Mouse (Mus musculus) embryonic facial prominence, embryonic 15.5 days (tissue): ENCODE data around the gene Gpm6b. TPM values are rescaled to one million over a fixed set of nuclear protein-coding genes. Genes with fewer than 3 reads are reported as not detected.
A peak's percentile ranks its signal among the peaks of the same experiment; 100 is the strongest.

ENCODE experiments used
- ATAC-seq: fragments of 200-750 bp; cut with Nextera tagmentation; 2 replicates; pipeline ENCODE4 v1.8.0; 2017; ENCODE audit warnings: low read depth, moderate TSS enrichment; ENCODE audit not compliant: insufficient number of reproducible peaks, low FRiP score, low TSS enrichment
- H3K27ac ChIP-seq: fragments of 300-500 bp; sonication (generic); replicated peaks from 2 replicates; pipeline ENCODE4 v1.5.1; 2015; ENCODE audit warnings: mild to moderate bottlenecking, inconsistent platforms
- H3K27me3 ChIP-seq: fragments of 300-500 bp; sonication (generic); 2 replicates; pipeline ENCODE4 v1.6.1; 2015; ENCODE audit warnings: inconsistent platforms
- H3K36me3 ChIP-seq: fragments of 300-500 bp; sonication (generic); 2 replicates; pipeline ENCODE4 v1.6.1; 2015; ENCODE audit warnings: mild to moderate bottlenecking, inconsistent platforms
- H3K4me1 ChIP-seq: fragments of 300-500 bp; sonication (generic); 2 replicates; pipeline ENCODE4 v1.6.1; 2015; ENCODE audit warnings: inconsistent platforms
- H3K4me2 ChIP-seq: fragments of 300-500 bp; sonication (generic); replicated peaks from 2 replicates; pipeline ENCODE4 v1.6.1; 2015; ENCODE audit warnings: mild to moderate bottlenecking, inconsistent platforms
- H3K4me3 ChIP-seq: fragments of 300-500 bp; sonication (generic); replicated peaks from 2 replicates; pipeline ENCODE4 v1.5.1; 2015; ENCODE audit warnings: mild to moderate bottlenecking, inconsistent platforms
- H3K9ac ChIP-seq: fragments of 300-500 bp; sonication (generic); 2 replicates; pipeline ENCODE4 v1.6.1; 2015; ENCODE audit warnings: inconsistent platforms
- H3K9me3 ChIP-seq: fragments of 300-500 bp; sonication (generic); replicated peaks from 2 replicates; pipeline ENCODE4 v1.6.1; 2016; ENCODE audit warnings: inconsistent platforms
- WGBS: fragments of 180-500 bp; shearing (Covaris S2); methylation state at CpG from one replicate; pipeline ENCODE4 v1.1.7; 2015; 5-methylcytosine and 5-hydroxymethylcytosine counted together
- polyA plus RNA-seq: library from polyadenylated mRNA; unstranded; fragments of >200 nt; fragmentation: Nextera tagmentation; extraction: Ambion mirVana; gene quantifications from 2 replicates; pipeline ENCODE4 v1.2.1, GENCODE M21; 2015

The Gpm6b gene
- polyA plus RNA-seq, 1 experiment from 2014 or later: 27.8 TPM

DNA sequence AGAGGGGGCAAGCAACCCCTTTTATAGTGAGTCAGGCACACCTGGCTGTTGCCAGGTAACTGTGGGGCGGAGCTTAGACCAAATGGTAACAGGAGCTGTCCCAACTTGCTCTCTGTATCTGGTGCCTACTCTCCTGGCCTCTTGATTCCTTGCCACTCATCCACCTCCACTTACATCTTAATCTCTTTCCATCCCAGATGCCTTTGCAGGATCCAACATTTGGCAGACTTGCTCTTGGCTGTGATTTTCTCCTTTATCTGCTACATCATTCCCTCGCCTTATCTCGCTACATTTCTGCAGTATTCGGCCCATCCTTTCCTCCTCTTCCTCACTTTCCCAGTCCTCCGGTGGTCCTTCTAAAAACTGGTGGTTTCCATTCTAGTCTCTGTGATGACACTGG, 99.6 kb downstream of the Gpm6b start:
- Histone ChIP-seq H3K4me1 (no peaks in the 10 kb centered on the region), H3K4me3 (no peak overlapping the region), H3K27me3 (peaks cover 4% of the 10 kb centered on the region; the same call in 1 of the 2 replicates), H3K9me3 (no peaks in the 10 kb centered on the region), H3K36me3 (no peaks in the 10 kb centered on the region), H3K27ac (no peak overlapping the region), H3K9ac (no peak overlapping the region), H3K4me2 (no peak overlapping the region)
- no peak for ATAC-seq
- WGBS: 83% methylated on average over 5 of the region's 5 CpGs

DNA sequence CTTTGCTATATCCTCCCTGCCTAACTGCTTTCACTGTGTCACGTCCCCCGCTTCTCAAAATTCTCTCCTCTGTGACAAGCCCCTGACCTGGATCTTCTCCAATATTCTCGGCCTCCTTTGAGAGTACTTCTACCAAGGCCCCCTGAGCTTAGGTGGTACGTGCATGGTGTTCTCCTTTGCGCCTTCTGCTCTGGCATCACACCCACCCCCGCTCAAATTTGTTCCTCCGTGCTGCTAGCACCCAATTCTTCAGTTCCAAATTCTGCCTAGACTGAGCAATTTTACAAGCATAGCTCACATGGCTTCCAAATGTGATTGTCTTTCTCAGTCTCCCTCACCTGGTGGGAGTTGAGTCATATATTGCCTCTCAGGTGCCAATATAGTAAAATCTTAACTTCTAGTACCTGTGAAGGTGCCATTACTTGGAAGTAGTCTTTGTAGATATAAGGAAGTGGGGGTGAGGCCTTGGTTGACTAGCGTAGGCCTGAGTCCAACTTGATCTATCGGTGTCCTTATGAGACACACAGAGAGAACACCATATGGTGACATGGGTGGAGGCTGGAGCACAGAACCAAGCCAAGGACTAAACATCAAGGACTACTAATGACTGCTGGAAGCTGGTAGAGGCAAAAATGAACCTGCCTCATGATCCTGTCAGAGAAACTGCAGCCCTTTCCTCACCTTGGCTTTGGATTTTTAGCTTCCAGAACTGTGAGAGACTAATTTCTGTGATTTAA, 100.2 kb downstream of the Gpm6b start:
- ATAC-seq: no peak

DNA sequence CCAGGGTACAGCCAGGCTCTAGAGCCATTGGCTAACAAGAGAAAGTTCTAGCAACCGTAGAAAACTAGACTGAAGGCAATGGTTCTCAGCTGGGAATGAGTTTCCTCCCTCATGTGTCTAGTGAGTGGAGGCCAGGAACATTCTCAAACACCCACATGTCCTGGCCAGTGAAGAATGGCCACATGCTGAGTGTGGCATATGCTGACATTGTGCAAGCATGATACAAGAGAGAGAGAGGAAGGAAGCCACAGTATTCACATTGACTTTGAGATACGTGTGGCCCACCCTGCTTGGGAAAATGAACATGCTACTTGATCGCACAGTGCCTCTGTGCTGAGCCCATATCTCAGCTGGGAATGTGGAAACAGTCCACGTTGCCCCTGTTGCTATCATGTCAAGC, 101.2 kb downstream of the Gpm6b start:
- 85% methylated on average over 4 of the region's 4 CpGs for WGBS
- Histone ChIP-seq H3K4me3 (no peak overlapping the region), H3K9ac (no peak overlapping the region)

More for the DNA sequence above, 100.2 kb downstream of the Gpm6b start:
- Histone ChIP-seq H3K4me3 (no peak overlapping the region), H3K27ac (no peak overlapping the region), H3K9me3 (no peaks in the 10 kb centered on the region), H3K9ac (no peak overlapping the region), H3K27me3 (peaks cover 4% of the 10 kb centered on the region; the same call in 1 of the 2 replicates), H3K36me3 (no peaks in the 10 kb centered on the region), H3K4me2 (no peak overlapping the region), H3K4me1 (no peaks in the 10 kb centered on the region)
- WGBS: 91% methylated on average over 9 of the region's 9 CpGs

DNA sequence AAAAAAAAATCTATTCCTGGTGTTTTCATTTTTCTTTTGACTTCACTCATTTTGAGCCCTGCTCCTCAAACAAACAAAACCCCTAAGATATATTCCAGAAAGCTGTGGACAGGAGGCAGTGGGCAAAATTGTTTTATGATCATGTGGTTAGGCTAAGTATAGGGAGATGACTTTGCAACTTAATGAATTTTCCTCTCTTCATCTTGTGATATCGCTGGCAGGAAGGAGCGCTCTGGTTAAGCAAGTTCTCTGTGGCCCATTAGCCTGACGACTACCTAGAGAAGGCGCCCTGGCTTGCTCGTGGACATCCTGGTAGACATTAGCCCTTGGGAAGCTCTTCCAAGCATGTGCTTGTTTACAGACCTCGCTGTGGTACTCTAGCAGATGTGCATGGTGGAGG, 103.1 kb downstream of the Gpm6b start:
- no peak overlapping the region for H3K4me3 ChIP-seq
- H3K9me3 ChIP-seq: no peaks in the 10 kb centered on the region
- ATAC-seq: no peak
- H3K9ac ChIP-seq: no peak overlapping the region
- WGBS: 74% methylated on average over 6 of the region's 6 CpGs
- H3K4me2 ChIP-seq: no peak overlapping the region
- no peaks in the 10 kb centered on the region for H3K36me3 ChIP-seq
- peaks cover under 1% of the 10 kb centered on the region; the same call in 1 of the 2 replicates for H3K27me3 ChIP-seq
- H3K27ac ChIP-seq: no peak overlapping the region; the same call in 1 of the 2 replicates
- no peaks in the 10 kb centered on the region for H3K4me1 ChIP-seq

More for the DNA sequence above, 101.2 kb downstream of the Gpm6b start:
- H3K9me3 ChIP-seq: no peaks in the 10 kb centered on the region
- H3K27ac ChIP-seq: no peak overlapping the region
- ATAC-seq: no peak
- H3K27me3 ChIP-seq: peaks cover 4% of the 10 kb centered on the region; the same call in 1 of the 2 replicates
- no peaks in the 10 kb centered on the region for H3K4me1 ChIP-seq
- H3K4me2 ChIP-seq: no peak overlapping the region
- no peaks in the 10 kb centered on the region for H3K36me3 ChIP-seq

DNA sequence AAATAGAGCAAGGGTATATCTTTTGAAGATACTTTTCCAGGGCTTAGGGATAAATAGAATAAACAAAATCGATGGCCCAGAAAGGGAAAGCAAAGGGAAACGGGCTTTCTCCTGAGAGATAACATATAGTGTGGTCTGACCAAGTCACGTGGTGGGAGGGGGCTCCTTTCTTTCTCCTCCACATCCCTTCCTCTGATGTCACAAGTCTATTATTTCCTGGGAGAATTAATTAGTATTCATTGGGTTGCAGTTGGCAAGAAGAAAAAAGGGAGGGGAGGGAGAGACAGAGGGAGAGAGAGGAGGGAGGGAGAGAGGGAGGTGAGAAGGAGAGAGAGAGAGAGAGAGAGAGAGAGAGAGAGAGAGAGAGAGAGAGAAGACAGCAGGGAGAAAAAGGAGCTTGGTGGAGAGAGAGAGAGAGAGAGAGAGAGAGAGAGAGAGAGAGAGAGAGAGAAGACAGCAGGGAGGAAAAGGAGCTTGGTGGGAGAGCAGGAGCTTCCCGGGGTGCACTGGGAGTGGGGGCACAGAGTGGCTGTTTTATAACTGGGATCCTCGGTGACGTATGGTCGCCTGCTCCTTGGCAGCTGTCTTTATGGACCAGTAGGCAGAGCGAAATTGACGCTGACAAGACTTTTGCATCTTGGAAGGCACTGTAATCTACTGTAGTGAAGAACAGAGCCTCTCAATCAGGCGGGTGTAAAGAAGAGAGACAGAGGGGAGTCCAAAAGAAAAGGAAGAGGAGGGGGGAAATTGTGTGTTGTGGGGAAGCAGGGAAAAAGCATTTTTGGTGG, 105.7 kb downstream of the Gpm6b start:
- H3K4me2 ChIP-seq: peak overlapping the region; percentile 29; the same call in 1 of the 2 replicates
- no peaks in the 10 kb centered on the region for H3K4me1 ChIP-seq
- H3K27me3 ChIP-seq: no peaks in the 10 kb centered on the region
- WGBS: 28% methylated on average over 10 of the region's 10 CpGs
- ATAC-seq: no peak
- H3K36me3 ChIP-seq: no peaks in the 10 kb centered on the region
- H3K27ac ChIP-seq: no peak overlapping the region
- H3K9ac ChIP-seq: no peak overlapping the region
- peak overlapping the region; percentile 23 for H3K4me3 ChIP-seq
- H3K9me3 ChIP-seq: no peaks in the 10 kb centered on the region

DNA sequence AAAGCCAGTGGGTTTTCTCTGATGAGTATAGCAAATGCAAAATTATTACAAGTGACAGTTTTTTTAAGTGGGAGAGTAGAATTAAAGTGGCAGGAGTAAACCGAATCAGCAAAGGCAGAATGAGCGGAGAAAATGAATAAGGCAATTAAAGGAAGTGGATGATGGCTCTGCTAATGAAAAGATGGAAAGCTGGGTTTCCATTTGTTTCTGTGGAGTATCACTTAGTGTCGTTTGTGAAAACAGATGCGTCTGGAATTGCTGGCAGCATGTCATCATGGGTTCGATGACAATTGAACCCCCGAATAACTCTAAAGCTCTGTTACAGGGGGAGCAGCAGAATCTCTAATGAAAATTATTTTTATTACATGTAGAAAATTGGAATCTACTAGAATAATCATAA, 109.4 kb downstream of the Gpm6b start:
- Histone ChIP-seq H3K9me3 (no peaks in the 10 kb centered on the region), H3K4me2 (no peak overlapping the region), H3K4me1 (no peaks in the 10 kb centered on the region), H3K27ac (no peak overlapping the region), H3K27me3 (peaks cover 5% of the 10 kb centered on the region; the same call in 1 of the 2 replicates), H3K4me3 (no peak overlapping the region), H3K36me3 (no peaks in the 10 kb centered on the region), H3K9ac (no peak overlapping the region)
- ATAC-seq: no peak
- WGBS: 53% methylated on average over 6 of the region's 6 CpGs

DNA sequence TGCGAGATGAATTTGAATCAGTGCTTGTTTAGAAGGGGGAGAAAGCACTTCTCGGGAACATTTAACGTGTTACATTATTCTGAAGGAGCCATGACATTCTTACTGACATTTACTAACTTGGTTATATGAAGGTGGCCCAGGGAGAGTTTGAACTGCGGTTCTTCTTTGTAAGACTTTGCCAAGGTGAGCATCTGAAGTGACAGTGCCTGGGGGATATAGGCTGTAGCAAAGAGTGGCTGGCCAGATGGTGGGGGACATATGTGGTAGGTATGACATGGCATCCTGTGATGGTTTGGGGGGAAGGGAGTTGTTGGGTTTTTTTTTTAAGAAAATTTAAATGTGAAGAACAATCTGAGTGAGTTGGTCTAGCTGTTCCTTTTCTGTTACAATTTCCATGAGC, 109.9 kb downstream of the Gpm6b start:
- Histone ChIP-seq H3K9me3 (no peaks in the 10 kb centered on the region), H3K9ac (no peak overlapping the region), H3K27me3 (peaks cover 5% of the 10 kb centered on the region; the same call in 1 of the 2 replicates), H3K27ac (no peak overlapping the region), H3K36me3 (no peaks in the 10 kb centered on the region), H3K4me2 (no peak overlapping the region), H3K4me3 (no peak overlapping the region), H3K4me1 (no peaks in the 10 kb centered on the region)
- WGBS: 59% methylated on average over 4 of the region's 4 CpGs
- ATAC-seq: no peak

DNA sequence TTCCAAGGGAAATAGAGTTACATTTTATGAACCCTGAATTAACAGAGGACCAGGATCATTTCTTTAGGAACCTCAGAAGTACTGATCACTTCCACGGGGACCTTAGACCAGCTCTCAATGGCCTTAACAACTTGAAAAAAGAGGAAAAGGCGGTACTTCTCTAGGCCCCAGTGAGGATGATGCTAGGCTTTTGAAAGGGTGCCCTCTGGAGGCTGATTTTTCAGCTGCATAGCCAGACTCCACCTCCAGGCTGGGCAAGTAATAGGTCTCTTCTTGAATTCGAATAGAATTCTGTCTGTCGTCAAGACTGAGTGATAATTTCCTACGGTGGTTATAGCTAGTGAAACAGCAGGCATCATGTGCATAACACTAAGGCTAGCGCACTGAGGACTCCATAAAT, 113.1 kb downstream of the Gpm6b start:
- Histone ChIP-seq H3K27ac (no peak overlapping the region), H3K4me3 (no peak overlapping the region), H3K27me3 (peaks cover 11% of the 10 kb centered on the region; the same call in 1 of the 2 replicates), H3K4me1 (no peaks in the 10 kb centered on the region), H3K4me2 (no peak overlapping the region), H3K36me3 (no peaks in the 10 kb centered on the region), H3K9me3 (no peaks in the 10 kb centered on the region), H3K9ac (no peak overlapping the region)
- no peak for ATAC-seq
- WGBS: 23% methylated on average over 6 of the region's 6 CpGs

DNA sequence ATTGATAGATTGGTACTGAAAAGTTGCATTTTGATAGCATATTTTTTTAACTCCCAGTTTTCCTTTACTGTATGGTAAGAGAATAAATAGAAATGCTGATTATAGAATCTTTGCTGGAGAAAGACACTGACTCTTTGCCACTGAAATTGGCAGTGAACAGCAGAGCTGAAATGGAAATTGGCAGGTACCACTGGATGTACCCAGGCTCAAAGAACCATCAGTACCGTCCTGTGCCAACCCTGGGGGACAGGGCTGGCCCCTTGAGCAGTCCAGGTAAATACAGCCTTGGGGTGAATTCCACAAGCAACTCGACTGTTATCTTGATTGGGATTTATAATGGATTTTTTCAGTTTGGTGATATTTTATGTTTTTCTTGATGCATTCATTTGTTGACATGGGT, 114.7 kb downstream of the Gpm6b start:
- Histone ChIP-seq H3K4me2 (no peak overlapping the region), H3K27ac (no peak overlapping the region), H3K9me3 (no peaks in the 10 kb centered on the region), H3K36me3 (no peaks in the 10 kb centered on the region), H3K27me3 (peaks cover 11% of the 10 kb centered on the region; the same call in 1 of the 2 replicates), H3K9ac (no peak overlapping the region), H3K4me3 (no peak overlapping the region), H3K4me1 (no peaks in the 10 kb centered on the region)
- no peak for ATAC-seq
- 60% methylated on average over 2 of the region's 2 CpGs for WGBS

DNA sequence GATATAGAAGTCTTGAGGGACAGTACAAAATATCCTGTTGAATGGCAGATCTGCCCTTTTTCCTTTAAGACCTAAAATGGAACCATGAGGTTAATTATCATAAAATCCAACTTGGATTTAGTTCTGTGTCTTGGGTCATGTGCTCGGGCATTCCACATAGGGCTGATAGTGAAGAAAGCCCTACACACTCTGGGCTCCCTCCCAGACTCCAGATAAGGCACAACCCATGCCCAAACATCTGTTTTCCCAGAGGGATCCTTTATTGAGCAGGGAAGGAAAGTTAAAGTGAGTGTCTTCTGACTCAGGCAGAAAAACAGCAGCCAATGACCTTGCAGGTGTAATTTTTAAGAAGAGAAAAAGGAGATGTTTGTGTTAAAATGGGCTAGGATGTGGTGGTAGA, 116.2 kb downstream of the Gpm6b start:
- H3K4me1 ChIP-seq: no peaks in the 10 kb centered on the region
- H3K4me3 ChIP-seq: no peak overlapping the region
- no peak overlapping the region for H3K9ac ChIP-seq
- no peaks in the 10 kb centered on the region for H3K9me3 ChIP-seq
- WGBS: 70% methylated on average over 1 of the region's 1 CpGs
- no peak overlapping the region for H3K4me2 ChIP-seq
- H3K27ac ChIP-seq: no peak overlapping the region
- ATAC-seq: no peak
- H3K27me3 ChIP-seq: peaks cover 11% of the 10 kb centered on the region; the same call in 1 of the 2 replicates
- no peaks in the 10 kb centered on the region for H3K36me3 ChIP-seq

DNA sequence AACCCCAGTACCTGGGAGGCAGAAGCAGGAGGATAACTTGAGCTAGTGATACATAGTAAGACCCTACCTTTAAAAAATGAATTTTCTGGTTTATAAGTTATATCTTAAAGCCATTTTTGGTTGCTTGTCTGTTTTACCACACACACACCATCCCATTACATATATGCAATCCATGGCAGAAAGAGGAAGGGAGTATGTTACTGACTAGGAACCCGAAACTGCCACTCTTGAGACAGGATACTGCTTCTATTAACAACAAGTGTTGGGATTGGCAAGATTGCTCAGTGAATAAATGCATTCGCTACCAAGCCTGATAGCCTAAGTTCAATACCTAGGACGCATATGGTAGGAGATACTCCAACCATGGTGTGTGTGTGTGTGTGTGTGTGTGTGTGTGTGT, 117.6 kb downstream of the Gpm6b start:
- Histone ChIP-seq H3K27ac (no peak overlapping the region), H3K9me3 (no peaks in the 10 kb centered on the region), H3K4me2 (no peak overlapping the region), H3K9ac (no peak overlapping the region), H3K36me3 (no peaks in the 10 kb centered on the region), H3K27me3 (peaks cover 6% of the 10 kb centered on the region; the same call in 1 of the 2 replicates), H3K4me3 (no peak overlapping the region), H3K4me1 (no peaks in the 10 kb centered on the region)
- no peak for ATAC-seq
- WGBS: 82% methylated on average over 3 of the region's 3 CpGs
